Mouse (Mus musculus): ENCODE results near the gene Ptpn22.

GRCm38 (mm10) chr3:103859851-103860391 is 326 bp downstream of the Ptpn22 start:
- TF ChIP-seq CTCF (IDR thresholded peaks at IDR 0.05; ENCODE audit: low read depth) = no peak
- TF ChIP-seq EP300 (IDR thresholded peaks at IDR 0.05; ENCODE audit: low read depth) = no peak
